Mouse (Mus musculus) G1E (cell line): ENCODE data around the gene Gpc6. TPM values are rescaled to one million over a fixed set of nuclear protein-coding genes. Genes with fewer than 3 reads are reported as not detected.

Experiments
- ATAC-seq: 2 replicates; pipeline ENCODE4 v1.8.0; 2016; ENCODE audit warnings: mild to moderate bottlenecking; ENCODE audit not compliant: insufficient number of reproducible peaks, poor library complexity, low FRiP score, severe bottlenecking; ENCODE audit errors: extremely low read depth
- DNase-seq: peaks from one replicate; pipeline ENCODE4 v3.0.0; 2012; ENCODE audit warnings: low spot score
- H3K27me3 ChIP-seq: 2 replicates; pipeline ENCODE4 v1.6.1; 2012; ENCODE audit warnings: mild to moderate bottlenecking, low read length, inconsistent platforms; ENCODE audit not compliant: insufficient read depth
- H3K36me3 ChIP-seq: replicated peaks from 2 replicates; pipeline ENCODE3; 2012; ENCODE audit warnings: mild to moderate bottlenecking, inconsistent platforms
- H3K4me1 ChIP-seq: 2 replicates; pipeline ENCODE4 v1.6.1; 2012; ENCODE audit warnings: low read depth, low read length, inconsistent platforms, mixed read lengths; ENCODE audit not compliant: insufficient read depth
- H3K4me3 ChIP-seq: 2 replicates; pipeline ENCODE4 v1.5.1; 2012; ENCODE audit warnings: low read depth, mild to moderate bottlenecking, inconsistent platforms, low read length, moderate library complexity, mixed read lengths
- H3K9me3 ChIP-seq: replicated peaks from 2 replicates; pipeline ENCODE4 v1.6.1; 2012; ENCODE audit warnings: inconsistent platforms
- CTCF ChIP-seq: IDR thresholded peaks from 2 replicates; pipeline ENCODE4 v1.5.1; 2012; ENCODE audit warnings: low read depth, low read length, inconsistent platforms, mixed read lengths
- GATA1 ChIP-seq: IDR thresholded peaks from 2 replicates; pipeline ENCODE4 v1.6.1; 2012; ENCODE audit warnings: borderline replicate concordance, low read length, inconsistent platforms, mixed read lengths
- GATA2 ChIP-seq: IDR thresholded peaks from 2 replicates; pipeline ENCODE4 v1.6.1; 2012; ENCODE audit warnings: low read depth, low read length, inconsistent platforms, borderline replicate concordance
- POLR2AphosphoS5 ChIP-seq: IDR thresholded peaks from 2 replicates; pipeline ENCODE4 v1.6.1; 2012; ENCODE audit warnings: low read depth, low read length, inconsistent platforms; ENCODE audit not compliant: insufficient replicate concordance
- TAL1 ChIP-seq: conservative IDR thresholded peaks from 2 replicates; pipeline ENCODE4 v1.6.1; 2012; ENCODE audit warnings: low read depth, low read length, inconsistent platforms, mixed read lengths
- polyA plus RNA-seq: library from polyadenylated mRNA; stranded (reverse); fragments of >175 nt; gene quantifications from 2 replicates; pipeline ENCODE4 v1.2.3, GENCODE M21; 2012
- total RNA-seq, 2 experiments: library from RNA; stranded (forward) in 1 of 2; stranded (reverse) in 1 of 2; fragments of 200-1000 nt in 1 of 2; fragments of >200 nt in 1 of 2; fragmentation: Nextera tagmentation in 1 of 2; gene quantifications; 2 replicates each; pipeline ENCODE4 v1.2.3; 2014 to 2017

The Gpc6 gene
- total and polyA plus RNA-seq, 3 experiments = 0.22 TPM; not detected in 2

GRCm38 (mm10) chr14:117777866-117778500, 852.9 kb downstream of the Gpc6 start:
- no peaks in the 10 kb centered on the region for H3K4me1 ChIP-seq
- no peak for DNase-seq
- H3K36me3 ChIP-seq = no peaks in the 10 kb centered on the region
- ATAC-seq = no peak
- H3K4me3 ChIP-seq = no peak overlapping the region
- H3K27me3 ChIP-seq = no peaks in the 10 kb centered on the region
- TF ChIP-seq GATA1 (no peak), CTCF (no peak), GATA2 (no peak), TAL1 (no peak), POLR2AphosphoS5 (no peak)
- H3K9me3 ChIP-seq = peaks cover 61% of the 10 kb centered on the region

- H3K4me1 ChIP-seq = no peaks in the 10 kb centered on the region
- H3K9me3 ChIP-seq = peaks cover 60% of the 10 kb centered on the region
- ATAC-seq (no peak), DNase-seq (no peak)
- no peaks in the 10 kb centered on the region for H3K27me3 ChIP-seq
- TF ChIP-seq GATA1 (no peak), CTCF (no peak), POLR2AphosphoS5 (no peak), GATA2 (no peak), TAL1 (no peak)
- H3K4me3 ChIP-seq = no peak overlapping the region
- H3K36me3 ChIP-seq = no peaks in the 10 kb centered on the region
Observed at GRCm38 (mm10) chr14:117778538-117779413, 853.7 kb downstream of the Gpc6 start.

DNA sequence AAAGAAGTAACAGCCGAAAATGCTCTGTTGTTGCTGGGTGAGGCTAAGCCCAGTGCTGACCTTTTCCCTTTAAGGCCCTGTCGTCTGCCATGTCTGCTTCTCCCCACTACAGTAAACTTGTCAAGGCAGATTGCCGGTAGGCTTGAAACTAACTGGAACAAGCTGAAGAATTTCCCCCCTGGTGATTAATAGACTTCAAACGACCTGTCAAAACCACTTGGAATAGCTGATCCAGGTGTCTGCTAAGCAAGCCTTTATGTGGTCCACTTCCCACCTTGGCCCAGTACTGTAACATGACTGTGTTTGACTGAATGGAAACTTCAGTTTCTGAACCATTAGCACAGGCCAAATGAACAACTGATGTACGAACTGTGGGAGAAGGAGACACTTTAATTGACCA, 856.6 kb downstream of the Gpc6 start:
- H3K4me1 ChIP-seq = no peaks in the 10 kb centered on the region
- no peaks in the 10 kb centered on the region for H3K27me3 ChIP-seq
- peaks cover 68% of the 10 kb centered on the region for H3K9me3 ChIP-seq
- no peak for ATAC-seq
- no peaks in the 10 kb centered on the region for H3K36me3 ChIP-seq
- no peak for TF ChIP-seq GATA1
- TF ChIP-seq GATA2 = no peak
- TF ChIP-seq POLR2AphosphoS5 = no peak
- DNase-seq = no peak
- H3K4me3 ChIP-seq = no peak overlapping the region

DNA sequence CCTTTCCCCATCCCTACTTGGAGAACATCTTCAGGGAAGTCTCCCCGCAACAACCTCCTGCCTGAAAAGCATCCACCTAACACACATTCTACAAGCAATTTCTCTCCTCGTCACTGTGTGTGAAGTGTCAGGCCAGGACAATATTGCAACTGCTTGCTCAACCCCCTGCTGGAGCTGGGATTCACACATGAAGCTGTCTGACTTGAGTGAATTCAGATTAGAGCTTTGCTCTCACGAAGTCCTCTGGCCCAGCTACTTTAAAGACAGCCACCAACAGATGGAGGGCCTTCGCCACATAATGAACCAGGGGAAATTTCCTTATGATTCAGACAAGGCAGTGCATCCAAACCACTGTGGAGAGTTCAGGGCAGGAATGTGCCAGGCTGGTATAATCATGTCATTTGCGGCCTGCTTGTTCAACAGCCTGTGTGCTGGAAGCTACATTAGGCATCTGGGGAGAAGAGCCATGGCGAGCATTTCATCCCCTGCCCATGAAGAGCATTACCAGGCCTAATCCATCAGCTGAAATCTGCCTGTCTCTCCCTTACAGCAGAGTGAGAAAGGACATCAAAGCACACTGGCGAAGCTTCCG, 858.7 kb downstream of the Gpc6 start:
- TF ChIP-seq POLR2AphosphoS5 (no peak), GATA2 (no peak), TAL1 (no peak), GATA1 (no peak)

DNA sequence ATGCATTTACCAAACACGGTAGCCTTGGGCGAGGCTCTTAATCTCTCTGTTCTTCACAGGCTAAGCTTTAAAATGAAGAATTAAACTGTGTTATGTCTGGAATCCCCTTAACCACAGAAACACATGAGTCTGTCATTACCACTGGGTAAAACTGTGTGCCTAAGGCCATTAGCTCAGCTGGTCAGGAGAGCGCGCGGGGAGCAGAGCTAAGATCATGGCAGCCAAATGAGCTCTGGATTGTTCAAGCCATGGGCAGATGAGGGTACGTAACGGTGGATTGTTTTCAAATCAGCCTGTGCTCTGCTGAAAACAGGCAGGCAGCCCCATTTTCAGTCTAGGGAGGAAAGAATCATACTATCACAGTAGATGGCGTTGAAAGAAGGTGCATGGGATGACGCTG, 859.8 kb downstream of the Gpc6 start:
- Histone ChIP-seq H3K27me3 (no peaks in the 10 kb centered on the region), H3K36me3 (no peaks in the 10 kb centered on the region), H3K4me1 (no peaks in the 10 kb centered on the region), H3K4me3 (no peak overlapping the region), H3K9me3 (peaks cover 59% of the 10 kb centered on the region)
- no peak for TF ChIP-seq POLR2AphosphoS5
- no peak for TF ChIP-seq TAL1
- no peak for TF ChIP-seq GATA1
- TF ChIP-seq CTCF = no peak
- TF ChIP-seq GATA2 = no peak
- ATAC-seq (no peak), DNase-seq (no peak)

More for the DNA sequence above, 858.7 kb downstream of the Gpc6 start:
- Histone ChIP-seq H3K27me3 (no peaks in the 10 kb centered on the region), H3K4me3 (no peak overlapping the region), H3K4me1 (no peaks in the 10 kb centered on the region), H3K36me3 (no peaks in the 10 kb centered on the region), H3K9me3 (peaks cover 63% of the 10 kb centered on the region)
- DNase-seq (no peak), ATAC-seq (no peak)

DNA sequence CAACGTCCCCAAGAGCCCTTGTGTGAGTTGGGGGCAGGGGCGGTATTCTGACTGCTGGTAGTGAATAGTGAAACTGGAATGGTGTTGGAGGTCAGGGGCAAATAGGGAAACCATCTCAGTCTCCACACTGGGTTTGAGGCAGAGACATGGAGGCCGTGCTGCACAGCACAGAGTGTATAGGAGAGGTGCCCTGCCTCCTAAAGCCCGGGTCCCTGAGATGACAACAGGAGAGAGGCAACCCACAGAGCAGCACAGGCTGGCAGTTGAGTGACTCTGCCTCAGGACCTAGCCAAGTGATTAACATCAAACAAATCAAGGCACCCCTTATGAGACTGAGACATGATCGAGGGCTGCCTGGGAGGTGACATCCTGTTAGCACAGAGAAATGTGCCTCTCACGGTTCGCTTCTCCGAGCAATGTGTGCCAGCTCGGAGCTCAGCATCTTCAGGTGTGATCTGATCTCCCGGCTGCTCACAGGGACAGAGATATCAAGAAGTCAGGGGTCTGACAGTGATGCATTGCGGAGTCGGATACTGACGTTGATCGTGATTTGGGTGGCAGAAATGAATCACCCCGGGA, 860.5 kb downstream of the Gpc6 start:
- peaks cover 60% of the 10 kb centered on the region for H3K9me3 ChIP-seq
- H3K27me3 ChIP-seq = no peaks in the 10 kb centered on the region
- no peak overlapping the region for H3K4me3 ChIP-seq
- ATAC-seq (no peak), DNase-seq (no peak)
- TF ChIP-seq GATA2 (no peak), CTCF (no peak), GATA1 (no peak), POLR2AphosphoS5 (no peak), TAL1 (no peak)
- H3K4me1 ChIP-seq = no peaks in the 10 kb centered on the region
- H3K36me3 ChIP-seq = no peaks in the 10 kb centered on the region
